Mouse (Mus musculus): ENCODE results near the gene Pole3. TPM values are rescaled to one million over a fixed set of nuclear protein-coding genes. Genes with fewer than 3 reads are reported as not detected.

The Pole3 gene
- 10 to 100 TPM; 21.0 to 21.9 TPM for total RNA-seq (2021)

- DNase-seq (ENCODE audit: extremely low spot score in 1 of 2, low spot score in 1 of 2), result peak; percentile 94 to 97
Measured at GRCm38 (mm10) chr4:62524651-62525488, at the start of gene Pole3, which contains the start of gene 4933430I17Rik. Gene Pole3, minus strand, starts transcription at chr4:62525068. Gene 4933430I17Rik, plus strand, starts transcription at chr4:62525369.

GRCm38 (mm10) chr4:62570029-62570428 is 45.2 kb upstream of the Pole3 start:
- DNase-seq (ENCODE audit: extremely low spot score in 1 of 2, low spot score in 1 of 2), result no peak

- DNase-seq (ENCODE audit: extremely low spot score in 1 of 2, low spot score in 1 of 2), result no peak
Measured at GRCm38 (mm10) chr4:62569603-62570002, 44.7 kb upstream of the Pole3 start.

GRCm38 (mm10) chr4:62568359-62568758 is 43.5 kb upstream of the Pole3 start:
- no peak for DNase-seq (ENCODE audit: extremely low spot score in 1 of 2, low spot score in 1 of 2)

- no peak for DNase-seq (ENCODE audit: extremely low spot score in 1 of 2, low spot score in 1 of 2)
Measured at GRCm38 (mm10) chr4:62567696-62568095, 42.8 kb upstream of the Pole3 start.

GRCm38 (mm10) chr4:62566530-62566929 is 41.7 kb upstream of the Pole3 start:
- no peak for DNase-seq (ENCODE audit: extremely low spot score in 1 of 2, low spot score in 1 of 2)

GRCm38 (mm10) chr4:62562006-62562405 is 37.1 kb upstream of the Pole3 start:
- DNase-seq (ENCODE audit: extremely low spot score in 1 of 2, low spot score in 1 of 2), result no peak

- no peak for DNase-seq (ENCODE audit: extremely low spot score in 1 of 2, low spot score in 1 of 2)
Measured at GRCm38 (mm10) chr4:62561630-62562001, 36.7 kb upstream of the Pole3 start.

- DNase-seq (ENCODE audit: extremely low spot score in 1 of 2, low spot score in 1 of 2), result peak; percentile 33 to 77
Measured at GRCm38 (mm10) chr4:62560963-62561629, 36.2 kb upstream of the Pole3 start.

GRCm38 (mm10) chr4:62559797-62560329 is 35.0 kb upstream of the Pole3 start, which contains the start of gene Rgs3:
Gene Rgs3, plus strand, starts transcription at chr4:62559847.
- DNase-seq (ENCODE audit: extremely low spot score in 1 of 2, low spot score in 1 of 2), result no peak

- no peak for DNase-seq (ENCODE audit: extremely low spot score in 1 of 2, low spot score in 1 of 2)
Measured at GRCm38 (mm10) chr4:62557436-62557835, 32.6 kb upstream of the Pole3 start.

GRCm38 (mm10) chr4:62551966-62552365 is 27.1 kb upstream of the Pole3 start:
- no peak for DNase-seq (ENCODE audit: extremely low spot score in 1 of 2, low spot score in 1 of 2)

GRCm38 (mm10) chr4:62544801-62545200 is 19.9 kb upstream of the Pole3 start:
- DNase-seq (ENCODE audit: extremely low spot score in 1 of 2, low spot score in 1 of 2), result no peak

- no peak for DNase-seq (ENCODE audit: extremely low spot score in 1 of 2, low spot score in 1 of 2)
Measured at GRCm38 (mm10) chr4:62543782-62544181, 18.9 kb upstream of the Pole3 start.

- no peak for DNase-seq (ENCODE audit: extremely low spot score in 1 of 2, low spot score in 1 of 2)
Measured at GRCm38 (mm10) chr4:62541802-62542201, 16.9 kb upstream of the Pole3 start.

GRCm38 (mm10) chr4:62533729-62534128 is 8.9 kb upstream of the Pole3 start:
- no peak for DNase-seq (ENCODE audit: extremely low spot score in 1 of 2, low spot score in 1 of 2)

- DNase-seq (ENCODE audit: extremely low spot score in 1 of 2, low spot score in 1 of 2), result no peak
Measured at GRCm38 (mm10) chr4:62527655-62528054, 2.8 kb upstream of the Pole3 start.

GRCm38 (mm10) chr4:62526256-62526655 is 1.4 kb upstream of the Pole3 start:
- no peak for DNase-seq (ENCODE audit: extremely low spot score in 1 of 2, low spot score in 1 of 2)

GRCm38 (mm10) chr4:62525489-62525811 is 582 bp upstream of the Pole3 start:
- no peak for DNase-seq (ENCODE audit: extremely low spot score in 1 of 2, low spot score in 1 of 2)

GRCm38 (mm10) chr4:62520892-62521400 is 3.9 kb downstream of the Pole3 start:
- no peak for DNase-seq (ENCODE audit: extremely low spot score in 1 of 2, low spot score in 1 of 2)

- DNase-seq (ENCODE audit: extremely low spot score in 1 of 2, low spot score in 1 of 2), result peak; percentile 72 to 76
Measured at GRCm38 (mm10) chr4:62519849-62520233, 5.0 kb downstream of the Pole3 start, which contains the start of gene Alad. Gene Alad, minus strand, starts transcription at chr4:62519918.
